Mouse (Mus musculus): Measurements from ENCODE around the gene Dnaja1. TPM values are rescaled to one million over a fixed set of nuclear protein-coding genes. Genes with fewer than 3 reads are reported as not detected.

Gene Dnaja1
- polyA plus RNA-seq, 1 experiment from 2014 or later, result 623 TPM

DNA sequence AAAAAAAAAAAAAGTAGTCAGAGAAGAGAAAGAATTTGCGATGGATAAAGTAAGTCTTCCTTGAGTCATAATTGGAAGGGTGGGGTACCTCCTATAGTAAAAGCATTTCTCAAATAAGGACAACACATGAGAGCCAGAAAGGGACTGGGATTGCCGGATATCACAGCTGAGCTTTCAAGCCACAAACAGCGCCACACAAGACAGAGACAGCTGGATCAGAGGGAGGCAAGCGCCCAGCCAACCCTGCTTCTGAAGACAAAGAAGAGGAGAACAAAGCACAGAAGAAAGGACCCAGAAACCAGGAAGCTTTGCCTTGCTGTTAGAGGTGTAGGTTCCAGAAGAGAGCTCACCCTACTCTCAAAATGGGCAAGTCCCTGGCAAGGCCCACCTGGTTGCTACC, 64.6 kb downstream of the Dnaja1 start:
- Histone ChIP-seq H3K27me3 (no peaks in the 10 kb centered on the region), H3K27ac (replicated peaks) (no peak overlapping the region), H3K9ac (replicated peaks) (no peak overlapping the region), H3K4me2 (replicated peaks) (no peak overlapping the region), H3K4me1 (no peaks in the 10 kb centered on the region), H3K4me3 (no peak overlapping the region), H3K36me3 (no peaks in the 10 kb centered on the region), H3K9me3 (no peaks in the 10 kb centered on the region)
- 68% methylated on average over 4 of the region's 4 CpGs for WGBS
- no peak for ATAC-seq (ENCODE audit: low FRiP score, low read depth)

MicroRNA genes within 50 kb of the gene (microRNA counts, 519-probe panel; counts per million panel counts)
- microRNA mmu-miR-207, result not detected

Small RNA genes within 50 kb of the gene (microRNA-seq; reads per million reads assigned to microRNA genes)
- gene Mir207, result not detected

Other genes starting within 250 kb of the Dnaja1 start
- gene Tmem215, start 250.0 kb upstream of the Dnaja1 start, polyA plus RNA-seq (2016; fragmentation: Nextera tagmentation; extraction: Ambion mirVana), result 0.13 and 0.16 TPM in 2 replicates
- 48.0 and 50.8 TPM in 2 replicates for gene Aptx, start 19.0 kb upstream of the Dnaja1 start, polyA plus RNA-seq (2016; fragmentation: Nextera tagmentation; extraction: Ambion mirVana)
- gene Smu1, start 35.8 kb downstream of the Dnaja1 start, polyA plus RNA-seq (2016; fragmentation: Nextera tagmentation; extraction: Ambion mirVana), result 149 and 154 TPM in 2 replicates
- gene B4galt1, start 131.9 kb downstream of the Dnaja1 start, polyA plus RNA-seq (2016; fragmentation: Nextera tagmentation; extraction: Ambion mirVana), result 14.8 and 15.2 TPM in 2 replicates
- not detected in 2 replicates for gene Spink4, start 197.9 kb downstream of the Dnaja1 start, polyA plus RNA-seq (2016; fragmentation: Nextera tagmentation; extraction: Ambion mirVana)
- gene Bag1, start 226.1 kb downstream of the Dnaja1 start, polyA plus RNA-seq (2016; fragmentation: Nextera tagmentation; extraction: Ambion mirVana), result 218 and 219 TPM in 2 replicates
- 152 and 158 TPM in 2 replicates for gene Chmp5, start 226.3 kb downstream of the Dnaja1 start, polyA plus RNA-seq (2016; fragmentation: Nextera tagmentation; extraction: Ambion mirVana)
- 102 and 104 TPM in 2 replicates for gene Nfx1, start 248.8 kb downstream of the Dnaja1 start, polyA plus RNA-seq (2016; fragmentation: Nextera tagmentation; extraction: Ambion mirVana)